ENCODE assay signal across 21 mouse cellular contexts in the genomic region with DNA sequence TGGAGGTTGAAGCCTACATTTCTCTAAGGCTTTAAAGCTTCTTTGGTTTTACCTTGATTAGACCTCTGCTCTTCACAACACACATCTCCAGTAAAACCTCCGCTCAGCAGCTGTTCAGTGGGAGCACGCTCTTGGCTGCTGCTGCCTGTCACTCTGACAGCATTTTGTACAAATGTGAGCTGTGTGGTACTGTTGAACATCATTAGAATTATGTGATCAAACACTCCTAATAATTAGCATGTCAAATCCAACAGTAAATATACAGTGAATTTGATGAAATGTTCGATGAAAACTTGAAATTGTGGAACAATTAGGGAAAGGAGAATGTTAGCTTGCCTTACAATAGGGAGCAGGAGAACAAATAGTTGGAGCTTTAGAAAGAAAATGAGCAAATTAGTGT. TPM values are rescaled to one million over a fixed set of nuclear protein-coding genes. Genes with fewer than 3 reads are reported as not detected.
"Had no signal": no experiment of that assay in that cellular context is flagged by ENCODE, and none has a peak within 500 bp of the region (broad histone marks: within the 10 kb centered on the region; RNA-seq: fewer than 3 reads in every experiment).

No protein-coding gene starts in this region.

- H3K27ac ChIP-seq: limb, embryonic 12.5 days; limb, embryonic 15.5 days; liver, embryonic 14.5 days; lung, embryonic 15.5 days; midbrain, embryonic 10.5 days; neural tube, embryonic 12.5 days; neural tube, embryonic 15.5 days; stomach, embryonic 15.5 days had no signal

- DNase-seq: kidney, postnatal 10 days; kidney, postnatal 36 days; left cerebral cortex, postnatal 4 days; liver, postnatal 0 days; lung, postnatal 10 days; lung, postnatal 36 days; midbrain, embryonic 14.5 days; retina, postnatal 1 day; right cerebral cortex, postnatal 25 days; spleen, adult 18-20 months; thymus, postnatal 25 days had no signal

- H3K9ac ChIP-seq: limb, embryonic 12.5 days; limb, embryonic 15.5 days; liver, embryonic 14.5 days; liver, postnatal 0 days; lung, embryonic 15.5 days; neural tube, embryonic 12.5 days; neural tube, embryonic 15.5 days; stomach, embryonic 15.5 days had no signal

- H3K9me3 ChIP-seq: limb, embryonic 12.5 days; limb, embryonic 15.5 days; lung, embryonic 15.5 days; midbrain, embryonic 10.5 days; neural tube, embryonic 12.5 days; neural tube, embryonic 15.5 days; stomach, embryonic 15.5 days had no signal

- H3K4me1 ChIP-seq: neural tube, embryonic 12.5 days; neural tube, embryonic 15.5 days; stomach, embryonic 15.5 days had no signal

- ATAC-seq: liver, postnatal 0 days had no signal

- H3K27me3 ChIP-seq: limb, embryonic 12.5 days; limb, embryonic 15.5 days; lung, embryonic 15.5 days; neural tube, embryonic 12.5 days; neural tube, embryonic 15.5 days; stomach, embryonic 15.5 days had no signal

- H3K36me3 ChIP-seq: limb, embryonic 12.5 days; limb, embryonic 15.5 days; lung, embryonic 15.5 days; midbrain, embryonic 10.5 days; neural tube, embryonic 12.5 days; neural tube, embryonic 15.5 days; stomach, embryonic 15.5 days had no signal

- H3K4me3 ChIP-seq: limb, embryonic 12.5 days; limb, embryonic 15.5 days; lung, embryonic 15.5 days; megakaryocyte, embryonic 14.5 days; midbrain, embryonic 10.5 days; neural tube, embryonic 12.5 days; neural tube, embryonic 15.5 days; stomach, embryonic 15.5 days had no signal

- H3K4me2 ChIP-seq: limb, embryonic 12.5 days; limb, embryonic 15.5 days; liver, embryonic 11.5 days; lung, embryonic 15.5 days; neural tube, embryonic 12.5 days; neural tube, embryonic 15.5 days; stomach, embryonic 15.5 days had no signal

RNA-seq across cellular contexts. Expression of a gene that starts 32.3 kb away (rescaled TPM):
- polyA plus RNA-seq: midbrain, embryonic 10.5 days had no signal
